Mouse (Mus musculus) megakaryocyte, embryonic 14.5 days (primary cell): ENCODE measurements around the gene Bnipl. TPM values are rescaled to one million over a fixed set of nuclear protein-coding genes. Genes with fewer than 3 reads are reported as not detected.

Experiments used
- H3K27me3 ChIP-seq: replicated peaks from 2 replicates; pipeline ENCODE3; 2012; ENCODE audit warnings: inconsistent platforms
- H3K36me3 ChIP-seq: replicated peaks from 2 replicates; pipeline ENCODE3; 2012; ENCODE audit warnings: low read length, inconsistent platforms, mixed read lengths
- H3K4me1 ChIP-seq: 2 replicates; pipeline ENCODE4 v1.6.1; 2012; ENCODE audit warnings: inconsistent platforms
- H3K4me3 ChIP-seq: replicated peaks from 2 replicates; pipeline ENCODE3; 2012; ENCODE audit warnings: moderate library complexity, mild to moderate bottlenecking, inconsistent platforms
- H3K9me3 ChIP-seq: 2 replicates; pipeline ENCODE4 v1.6.1; 2012; ENCODE audit warnings: inconsistent platforms
- FLI1 ChIP-seq: IDR thresholded peaks from 2 replicates; pipeline ENCODE4 v1.6.1; 2012; ENCODE audit warnings: low read length, inconsistent platforms, mixed read lengths
- GATA1 ChIP-seq: IDR thresholded peaks from 3 replicates; pipeline ENCODE4 v1.6.1; 2012; ENCODE audit warnings: mixed read lengths, low read length, inconsistent platforms, borderline replicate concordance
- polyA plus RNA-seq: library from polyadenylated mRNA; stranded (reverse); fragments of >175 nt; gene quantifications from 2 replicates; pipeline ENCODE4 v1.2.3, GENCODE M21; 2012; ENCODE audit warnings: low replicate concordance; ENCODE audit not compliant: insufficient read depth

The Bnipl gene
- polyA plus RNA-seq, 1 experiment, result 0.30 TPM

GRCm38 (mm10) chr3:95281216-95282126, 30.5 kb upstream of the Bnipl start, which contains the start of the genes Mindy1 and Prune1:
Gene Mindy1, plus strand, starts transcription at chr3:95281345.
Gene Prune1, minus strand, starts transcription at chr3:95282076.
- no peaks in the 10 kb centered on the region for H3K9me3 ChIP-seq
- H3K36me3 ChIP-seq, result peaks cover 52% of the 10 kb centered on the region
- no peaks in the 10 kb centered on the region for H3K27me3 ChIP-seq
- H3K4me1 ChIP-seq, result peaks cover 60% of the 10 kb centered on the region
- H3K4me3 ChIP-seq, result peak within 1 kb of the TSS; percentile 99
- TF ChIP-seq FLI1, result no peak
- TF ChIP-seq GATA1, result no peak

GRCm38 (mm10) chr3:95280747-95281146, 29.8 kb upstream of the Bnipl start:
- Histone ChIP-seq H3K36me3 (peaks cover 46% of the 10 kb centered on the region), H3K27me3 (no peaks in the 10 kb centered on the region), H3K4me1 (peaks cover 60% of the 10 kb centered on the region), H3K4me3 (peak overlapping the region; percentile 99), H3K9me3 (no peaks in the 10 kb centered on the region)
- TF ChIP-seq GATA1, result no peak
- no peak for TF ChIP-seq FLI1

- no peaks in the 10 kb centered on the region for H3K9me3 ChIP-seq
- TF ChIP-seq GATA1 (no peak), FLI1 (no peak)
- H3K4me3 ChIP-seq, result peak overlapping the region; percentile 48
- H3K4me1 ChIP-seq, result peaks cover 73% of the 10 kb centered on the region
- peaks cover 58% of the 10 kb centered on the region for H3K36me3 ChIP-seq
- no peaks in the 10 kb centered on the region for H3K27me3 ChIP-seq
Observed at GRCm38 (mm10) chr3:95277149-95277551, 26.2 kb upstream of the Bnipl start.

- TF ChIP-seq FLI1, result no peak
- no peak for TF ChIP-seq GATA1
- H3K4me1 ChIP-seq, result peaks cover 80% of the 10 kb centered on the region
- no peaks in the 10 kb centered on the region for H3K27me3 ChIP-seq
Observed at GRCm38 (mm10) chr3:95276428-95276934, 25.5 kb upstream of the Bnipl start.

GRCm38 (mm10) chr3:95275161-95275560, 24.2 kb upstream of the Bnipl start:
- Histone ChIP-seq H3K4me3 (peak overlapping the region; percentile 78), H3K4me1 (peaks cover 89% of the 10 kb centered on the region), H3K27me3 (no peaks in the 10 kb centered on the region), H3K9me3 (no peaks in the 10 kb centered on the region), H3K36me3 (peaks cover 76% of the 10 kb centered on the region)
- TF ChIP-seq FLI1, result no peak
- TF ChIP-seq GATA1, result no peak

More at GRCm38 (mm10) chr3:95276428-95276934, 25.5 kb upstream of the Bnipl start:
- Histone ChIP-seq H3K9me3 (no peaks in the 10 kb centered on the region), H3K36me3 (peaks cover 65% of the 10 kb centered on the region), H3K4me3 (peak overlapping the region; percentile 67)

- Histone ChIP-seq H3K4me1 (peaks cover 90% of the 10 kb centered on the region), H3K4me3 (no peak overlapping the region), H3K9me3 (no peaks in the 10 kb centered on the region), H3K27me3 (no peaks in the 10 kb centered on the region), H3K36me3 (peaks cover 79% of the 10 kb centered on the region)
- TF ChIP-seq FLI1 (no peak), GATA1 (no peak)
Observed at GRCm38 (mm10) chr3:95274453-95274852, 23.5 kb upstream of the Bnipl start.

- Histone ChIP-seq H3K9me3 (no peaks in the 10 kb centered on the region), H3K4me1 (peaks cover 90% of the 10 kb centered on the region), H3K36me3 (peaks cover 81% of the 10 kb centered on the region), H3K4me3 (peak overlapping the region; percentile 69), H3K27me3 (no peaks in the 10 kb centered on the region)
- TF ChIP-seq GATA1 (no peak), FLI1 (no peak)
Observed at GRCm38 (mm10) chr3:95273471-95273870, 22.5 kb upstream of the Bnipl start.

GRCm38 (mm10) chr3:95270766-95271364, 19.9 kb upstream of the Bnipl start:
- Histone ChIP-seq H3K27me3 (no peaks in the 10 kb centered on the region), H3K4me3 (no peak overlapping the region), H3K9me3 (no peaks in the 10 kb centered on the region), H3K36me3 (peaks cover 95% of the 10 kb centered on the region), H3K4me1 (peaks cover 78% of the 10 kb centered on the region)
- TF ChIP-seq FLI1, result no peak
- no peak for TF ChIP-seq GATA1

- H3K36me3 ChIP-seq, result peaks cover 94% of the 10 kb centered on the region
Observed at GRCm38 (mm10) chr3:95269789-95270188, 18.8 kb upstream of the Bnipl start.

More at GRCm38 (mm10) chr3:95269789-95270188, 18.8 kb upstream of the Bnipl start:
- no peak overlapping the region for H3K4me3 ChIP-seq
- H3K9me3 ChIP-seq, result no peaks in the 10 kb centered on the region
- TF ChIP-seq FLI1 (no peak), GATA1 (no peak)
- H3K27me3 ChIP-seq, result no peaks in the 10 kb centered on the region
- H3K4me1 ChIP-seq, result peaks cover 70% of the 10 kb centered on the region
